Mouse (Mus musculus) lung, embryonic 14.5 days (tissue): ENCODE measurements around the gene Slc12a8. TPM values are rescaled to one million over a fixed set of nuclear protein-coding genes. Genes with fewer than 3 reads are reported as not detected.

Experiments
- ATAC-seq: fragments of 200-750 bp; cut with Nextera tagmentation; 2 replicates; pipeline ENCODE4 v1.8.0; 2017; ENCODE audit warnings: mild to moderate bottlenecking, moderate TSS enrichment, moderate library complexity; ENCODE audit not compliant: insufficient read depth
- DNase-seq: peaks from one replicate; pipeline ENCODE4 v3.0.0-alpha.2; 2015
- H3K27ac ChIP-seq: fragments of 300-500 bp; sonication (generic); 2 replicates; pipeline ENCODE4 v1.5.1; 2014; ENCODE audit warnings: low read depth, mild to moderate bottlenecking, moderate library complexity
- H3K27me3 ChIP-seq: fragments of 300-500 bp; sonication (generic); 2 replicates; pipeline ENCODE4 v1.6.1; 2014; ENCODE audit warnings: low read length, control low read depth; ENCODE audit not compliant: insufficient read depth
- H3K36me3 ChIP-seq: fragments of 300-500 bp; sonication (generic); 2 replicates; pipeline ENCODE4 v1.6.1; 2014; ENCODE audit warnings: control low read depth; ENCODE audit not compliant: insufficient read depth
- H3K4me1 ChIP-seq: fragments of 300-500 bp; sonication (generic); 2 replicates; pipeline ENCODE4 v1.6.1; 2014; ENCODE audit warnings: antibody characterized with exemption, control low read depth; ENCODE audit not compliant: insufficient read depth
- H3K4me2 ChIP-seq: fragments of 300-500 bp; sonication (generic); 2 replicates; pipeline ENCODE4 v1.6.1; 2014; ENCODE audit warnings: mild to moderate bottlenecking
- H3K4me3 ChIP-seq: fragments of 300-500 bp; sonication (generic); 2 replicates; pipeline ENCODE4 v1.5.1; 2014; ENCODE audit warnings: low read depth, low read length
- H3K9ac ChIP-seq: fragments of 300-500 bp; sonication (generic); 2 replicates; pipeline ENCODE4 v1.6.1; 2014
- H3K9me3 ChIP-seq: fragments of 300-500 bp; sonication (generic); 2 replicates; pipeline ENCODE4 v1.6.1; 2016; ENCODE audit warnings: low read depth, low read length, control low read depth
- CTCF ChIP-seq: IDR thresholded peaks from 2 replicates; pipeline ENCODE4 v1.5.1; 2016; ENCODE audit warnings: antibody characterized with exemption, low read depth
- WGBS: fragments of 180-500 bp; shearing (Covaris S2); extraction: QIAGEN DNeasy Blood & Tissue Kit; methylation state at CpG from one replicate; pipeline ENCODE4 v1.1.7; 2014; 5-methylcytosine and 5-hydroxymethylcytosine counted together
- polyA plus RNA-seq: library from polyadenylated mRNA; unstranded; fragments of >200 nt; fragmentation: Nextera tagmentation; extraction: Ambion mirVana; gene quantifications from 2 replicates; pipeline ENCODE4 v1.2.1, GENCODE M21; 2014

Slc12a8 gene
- polyA plus RNA-seq, 1 experiment from 2014 or later = 1.1 TPM

DNA sequence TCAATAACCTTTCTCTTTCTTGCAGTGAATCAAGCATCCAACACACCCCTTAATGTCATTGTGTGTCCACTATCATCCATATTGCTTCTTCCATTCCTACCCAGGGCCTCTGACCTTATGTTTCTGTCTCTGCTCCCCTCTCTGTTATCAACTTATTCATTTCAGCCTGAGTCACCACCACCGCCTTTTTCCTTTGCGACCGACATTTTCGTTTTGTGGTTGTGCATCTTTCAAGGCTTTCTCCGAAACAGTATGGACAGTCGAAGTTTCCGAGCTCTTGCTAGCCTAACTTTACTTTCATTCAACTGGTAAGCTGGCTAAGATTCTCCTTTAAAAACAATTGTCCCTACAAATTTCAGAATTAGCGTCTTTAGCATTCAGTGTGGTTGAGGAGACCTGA lies 84.2 kb downstream of the Slc12a8 start:
- Histone ChIP-seq H3K4me2 (no peak overlapping the region), H3K4me1 (no peaks in the 10 kb centered on the region), H3K27ac (no peak overlapping the region), H3K27me3 (no peaks in the 10 kb centered on the region), H3K4me3 (no peak overlapping the region), H3K9me3 (no peaks in the 10 kb centered on the region), H3K9ac (no peak overlapping the region), H3K36me3 (no peaks in the 10 kb centered on the region)
- 90% methylated on average over 8 of the region's 8 CpGs for WGBS
- no peak for DNase-seq
- TF ChIP-seq CTCF = no peak
- ATAC-seq = no peak

DNA sequence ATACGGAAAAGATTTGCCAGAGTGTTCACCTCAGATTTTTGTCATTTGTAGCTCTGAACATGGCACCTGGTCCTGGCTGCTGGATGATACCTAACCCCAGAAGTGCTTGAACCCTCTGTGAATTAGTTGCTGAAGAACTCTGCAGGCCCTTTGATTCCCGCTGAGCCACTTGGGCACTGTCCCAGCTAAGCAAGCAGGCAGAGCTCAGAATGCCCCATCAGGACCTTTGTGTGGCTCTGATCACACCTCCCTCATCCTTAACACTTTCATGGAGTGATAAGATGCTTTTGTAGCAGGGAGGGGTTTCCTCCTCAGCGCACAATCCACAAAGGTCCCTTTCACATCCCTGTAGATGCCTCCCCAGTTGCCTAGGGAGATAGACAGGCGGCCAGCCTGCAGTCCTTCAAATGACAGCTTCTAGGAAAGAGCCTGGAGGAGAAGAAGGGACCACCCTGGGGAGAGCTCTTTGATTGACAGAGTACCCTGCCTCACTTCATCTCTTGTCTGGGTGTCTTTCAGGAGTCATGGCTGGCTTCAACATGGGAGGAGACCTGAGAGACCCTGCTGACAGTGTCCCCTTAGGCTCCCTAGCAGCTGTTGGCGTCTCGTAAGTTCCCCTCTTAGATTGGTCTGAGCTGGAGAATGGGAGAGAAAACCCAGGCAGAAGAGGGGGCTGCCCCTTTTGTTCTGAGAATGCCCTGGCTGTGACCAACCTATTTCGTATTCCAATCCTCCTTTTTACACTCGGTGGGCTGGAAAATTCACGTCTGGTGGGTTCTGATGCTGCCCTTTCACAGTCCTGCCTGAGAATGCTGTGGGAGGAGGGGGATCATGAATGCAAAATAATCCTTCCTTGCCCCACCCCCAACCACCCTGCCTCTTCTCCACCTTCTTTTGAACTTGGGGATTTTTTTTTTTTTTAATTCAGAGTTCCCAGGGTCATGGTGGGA lies 88.8 kb downstream of the Slc12a8 start:
- Histone ChIP-seq H3K36me3 (no peaks in the 10 kb centered on the region), H3K9ac (no peak overlapping the region), H3K4me1 (no peaks in the 10 kb centered on the region), H3K27me3 (no peaks in the 10 kb centered on the region), H3K4me3 (no peak overlapping the region), H3K27ac (no peak overlapping the region), H3K4me2 (no peak overlapping the region), H3K9me3 (no peaks in the 10 kb centered on the region)
- ATAC-seq = no peak; the same call in 1 of the 2 replicates
- no peak for DNase-seq
- WGBS = 36% methylated on average over 9 of the region's 9 CpGs
- no peak for TF ChIP-seq CTCF

DNA sequence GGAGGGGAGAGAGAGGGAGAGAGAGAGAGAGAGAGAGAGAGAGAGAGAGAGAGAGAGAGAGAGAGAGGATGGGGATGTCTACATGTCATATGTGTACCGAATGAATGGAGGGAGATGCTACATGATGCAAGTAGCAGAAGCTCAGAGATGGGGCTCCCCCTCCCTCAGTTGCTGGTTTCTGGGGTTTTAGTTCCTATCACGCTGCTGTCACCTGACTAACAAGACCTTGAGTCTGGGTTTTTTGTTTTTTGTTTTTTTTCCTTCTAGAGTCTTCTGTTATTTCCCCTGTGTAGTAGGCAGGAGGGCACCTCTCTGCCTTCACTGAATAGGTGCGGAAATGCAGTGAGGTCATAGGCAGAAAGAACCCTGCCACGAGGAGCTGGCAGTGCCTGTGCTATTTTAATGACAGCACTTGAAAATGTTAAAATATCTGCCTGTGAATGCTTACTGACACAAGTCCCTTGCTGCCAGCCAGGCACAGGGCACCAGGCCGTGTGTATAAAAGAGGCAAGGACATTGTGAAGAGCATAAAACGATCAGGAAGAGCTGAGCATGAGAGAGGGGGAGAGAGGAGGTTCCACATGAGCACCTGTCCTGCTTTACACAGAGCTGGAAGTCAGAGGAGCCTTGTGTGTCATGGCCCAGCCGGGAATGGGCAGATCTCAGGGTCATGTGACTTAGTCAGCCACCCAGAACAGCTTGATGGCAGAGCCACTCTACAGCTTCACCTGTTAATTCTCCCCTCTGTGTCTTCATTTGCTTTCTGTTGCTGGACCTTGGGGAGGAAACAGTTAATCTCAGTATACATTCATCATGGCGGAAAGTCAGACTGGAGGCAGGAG lies 89.8 kb downstream of the Slc12a8 start:
- Histone ChIP-seq H3K36me3 (no peaks in the 10 kb centered on the region), H3K9me3 (no peaks in the 10 kb centered on the region), H3K27ac (no peak overlapping the region), H3K4me3 (no peak overlapping the region), H3K9ac (no peak overlapping the region), H3K4me2 (no peak overlapping the region), H3K4me1 (no peaks in the 10 kb centered on the region), H3K27me3 (no peaks in the 10 kb centered on the region)
- no peak for DNase-seq
- 54% methylated on average over 8 of the region's 8 CpGs for WGBS
- no peak for TF ChIP-seq CTCF
- no peak for ATAC-seq

DNA sequence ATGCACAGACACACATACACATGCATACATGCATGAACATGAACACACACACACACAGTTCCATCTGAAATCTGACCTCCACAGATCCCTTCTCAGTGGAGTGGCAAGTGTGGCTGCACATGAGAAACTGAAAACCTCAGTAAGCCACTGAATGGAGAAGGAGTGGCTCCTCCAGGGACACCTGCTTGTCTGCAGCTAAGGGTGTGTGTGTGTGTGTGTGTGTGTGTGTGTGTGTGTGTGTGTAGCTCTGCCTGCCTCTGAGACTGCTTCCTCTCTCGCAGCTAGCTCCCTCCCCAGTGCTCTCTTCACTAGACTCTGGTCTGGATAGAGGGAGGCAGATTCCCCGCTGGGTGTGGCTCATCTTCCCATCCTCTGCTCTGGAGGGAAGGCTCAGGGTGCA lies 92.4 kb downstream of the Slc12a8 start:
- no peak for TF ChIP-seq CTCF
- H3K4me1 ChIP-seq = no peaks in the 10 kb centered on the region
- no peak overlapping the region for H3K4me3 ChIP-seq
- 61% methylated on average over 2 of the region's 2 CpGs for WGBS
- no peak overlapping the region for H3K4me2 ChIP-seq
- no peaks in the 10 kb centered on the region for H3K36me3 ChIP-seq
- H3K27ac ChIP-seq = no peak overlapping the region
- DNase-seq (no peak), ATAC-seq (no peak)
- H3K9me3 ChIP-seq = no peaks in the 10 kb centered on the region
- no peak overlapping the region for H3K9ac ChIP-seq
- no peaks in the 10 kb centered on the region for H3K27me3 ChIP-seq

DNA sequence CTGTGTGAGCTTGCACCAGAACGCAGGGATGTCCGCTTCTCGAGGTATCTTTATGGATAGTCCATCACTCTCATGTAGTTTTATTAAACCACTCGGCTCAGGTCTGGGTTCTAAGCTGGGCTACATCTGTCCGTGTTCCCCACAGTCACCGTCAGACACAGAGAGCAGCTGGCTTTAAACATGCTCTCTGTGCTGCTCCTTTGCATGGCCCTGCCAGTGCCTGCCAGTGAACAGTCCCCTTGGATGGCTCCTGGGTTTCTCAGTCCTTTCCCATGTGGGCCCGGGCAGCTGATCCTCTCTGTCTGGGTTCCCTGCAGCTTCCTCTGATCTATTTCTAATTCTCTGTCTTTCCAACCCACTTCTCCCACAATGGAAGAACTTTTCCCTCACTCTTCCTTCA lies 93.3 kb downstream of the Slc12a8 start:
- H3K27ac ChIP-seq = no peak overlapping the region
- ATAC-seq = no peak
- no peak overlapping the region for H3K4me2 ChIP-seq
- H3K9ac ChIP-seq = no peak overlapping the region
- no peak overlapping the region for H3K4me3 ChIP-seq
- WGBS = 82% methylated on average over 7 of the region's 7 CpGs
- H3K9me3 ChIP-seq = no peaks in the 10 kb centered on the region
- no peaks in the 10 kb centered on the region for H3K36me3 ChIP-seq
- H3K27me3 ChIP-seq = no peaks in the 10 kb centered on the region
- no peak for DNase-seq
- no peaks in the 10 kb centered on the region for H3K4me1 ChIP-seq
- TF ChIP-seq CTCF = no peak

DNA sequence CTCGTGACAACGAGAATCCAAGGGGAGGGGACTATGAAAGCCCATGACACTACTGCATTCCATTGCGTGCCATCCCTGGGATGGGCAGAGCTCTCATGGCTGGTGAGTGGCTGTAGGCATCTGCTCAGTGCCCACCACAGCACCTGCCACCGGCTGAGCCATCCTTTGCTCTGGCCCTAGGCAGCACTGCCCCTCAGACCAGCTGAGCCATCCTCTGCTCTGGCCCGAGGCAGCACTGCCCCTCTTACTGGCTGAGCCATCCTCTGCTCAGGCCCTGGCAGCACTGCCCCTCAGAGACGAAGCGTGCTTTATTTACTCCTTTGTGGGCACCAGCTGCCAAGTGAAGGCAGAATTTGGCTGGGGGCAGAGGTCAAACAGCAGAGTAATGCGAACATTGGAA lies 94.2 kb downstream of the Slc12a8 start:
- TF ChIP-seq CTCF = no peak
- Histone ChIP-seq H3K9ac (no peak overlapping the region), H3K27ac (no peak overlapping the region), H3K27me3 (no peaks in the 10 kb centered on the region), H3K4me1 (no peaks in the 10 kb centered on the region), H3K36me3 (no peaks in the 10 kb centered on the region), H3K9me3 (no peaks in the 10 kb centered on the region), H3K4me2 (no peak overlapping the region), H3K4me3 (no peak overlapping the region)
- ATAC-seq = no peak
- WGBS = 67% methylated on average over 8 of the region's 8 CpGs
- DNase-seq = no peak
